Mouse (Mus musculus) erythroblast, adult 5-6 weeks (primary cell): ENCODE data around the gene Gm1979. TPM values are rescaled to one million over a fixed set of nuclear protein-coding genes. Genes with fewer than 3 reads are reported as not detected.
"Not testable (repeated sequence)": the region's sequence is repeated elsewhere in the genome, so short reads cannot be mapped to it uniquely, and the experiment has no call there.

Experiments used
- ATAC-seq: replicated peaks from 2 replicates; pipeline ENCODE4 v1.8.0; 2016; ENCODE audit warnings: moderate number of reproducible peaks, mild to moderate bottlenecking, moderate TSS enrichment, inconsistent platforms; ENCODE audit not compliant: poor library complexity, low FRiP score, severe bottlenecking
- total RNA-seq, 2 experiments: library from RNA; stranded (forward) in 1 of 2; stranded (reverse) in 1 of 2; fragments of 150-400 nt in 1 of 2; fragments of 200-764, 138-1000 nt in 1 of 2; gene quantifications; 2 replicates each; pipeline versions ENCODE4 v1.2.3 to v1.2.4; 2015 to 2017; ENCODE audit warnings: low replicate concordance in 2 of 2

Gene Gm1979
- total RNA-seq (2015; ENCODE audit: low replicate concordance) (not detected in 2 replicates), total RNA-seq (2017; ENCODE audit: low replicate concordance) (not detected in 2 replicates)

DNA sequence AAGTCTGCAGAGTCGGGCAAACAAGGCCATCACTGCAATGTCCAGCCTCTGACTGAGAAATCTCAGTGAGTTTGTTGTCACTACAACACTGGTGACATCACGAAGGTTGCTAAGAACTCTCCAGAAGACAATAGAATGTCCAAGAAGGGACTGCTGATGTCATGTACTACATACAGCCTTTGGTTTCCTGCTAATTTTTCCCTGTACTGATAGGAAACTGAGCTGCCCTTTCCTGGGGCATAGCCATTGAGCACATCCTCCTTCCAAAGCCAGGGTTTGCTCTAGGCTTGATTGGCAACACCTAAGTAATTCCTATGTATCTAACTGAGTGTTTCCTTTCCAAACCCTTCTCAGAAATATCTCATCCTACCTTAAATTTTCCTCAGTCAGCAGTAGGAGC is at the start of gene Gm1979:
Gm1979 (minus strand) TSS at position 101 of the 400 bp plus-strand sequence.
- ATAC-seq, result not testable (repeated sequence)

DNA sequence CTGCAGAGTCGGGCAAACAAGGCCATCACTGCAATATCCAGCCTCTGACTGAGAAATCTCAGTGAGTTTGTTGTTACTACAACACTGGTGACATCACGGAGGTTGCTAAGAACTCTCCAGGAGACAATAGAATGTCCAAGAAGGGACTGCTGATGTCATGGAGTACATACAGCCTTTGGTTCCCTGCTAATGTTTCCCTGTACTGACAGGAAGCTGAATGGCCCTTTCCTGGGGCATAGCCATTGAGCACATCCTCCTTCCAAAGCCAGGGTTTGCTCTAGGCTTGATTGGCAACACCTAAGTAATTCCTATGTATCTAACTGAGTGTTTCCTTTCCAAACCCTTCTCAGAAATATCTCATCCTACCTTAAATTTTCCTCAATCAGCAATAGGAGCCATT is 34.9 kb upstream of the Gm1979 start, which contains the start of gene Speer4a:
Speer4a (minus strand) TSS at position 101 of the 400 bp plus-strand sequence.
- ATAC-seq, result not testable (repeated sequence)

DNA sequence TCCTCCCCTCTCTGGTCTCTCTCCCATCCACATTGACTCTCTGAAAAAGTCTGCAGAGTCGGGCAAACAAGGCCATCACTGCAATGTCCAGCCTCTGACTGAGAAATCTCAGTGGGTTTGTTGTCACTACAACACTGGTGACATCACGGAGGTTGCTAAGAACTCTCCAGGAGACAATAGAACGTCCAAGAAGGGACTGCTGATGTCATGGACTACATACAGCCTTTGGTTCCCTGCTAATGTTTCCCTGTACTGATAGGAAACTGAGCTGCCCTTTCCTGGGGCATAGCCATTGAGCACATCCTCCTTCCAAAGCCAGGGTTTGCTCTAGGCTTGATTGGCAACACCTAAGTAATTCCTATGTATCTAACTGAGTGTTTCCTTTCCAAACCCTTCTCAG is 18.2 kb upstream of the Gm1979 start, which contains the start of gene Gm5862:
Gm5862 (minus strand) TSS at position 101 of the 400 bp plus-strand sequence.
- ATAC-seq, result not testable (repeated sequence)

DNA sequence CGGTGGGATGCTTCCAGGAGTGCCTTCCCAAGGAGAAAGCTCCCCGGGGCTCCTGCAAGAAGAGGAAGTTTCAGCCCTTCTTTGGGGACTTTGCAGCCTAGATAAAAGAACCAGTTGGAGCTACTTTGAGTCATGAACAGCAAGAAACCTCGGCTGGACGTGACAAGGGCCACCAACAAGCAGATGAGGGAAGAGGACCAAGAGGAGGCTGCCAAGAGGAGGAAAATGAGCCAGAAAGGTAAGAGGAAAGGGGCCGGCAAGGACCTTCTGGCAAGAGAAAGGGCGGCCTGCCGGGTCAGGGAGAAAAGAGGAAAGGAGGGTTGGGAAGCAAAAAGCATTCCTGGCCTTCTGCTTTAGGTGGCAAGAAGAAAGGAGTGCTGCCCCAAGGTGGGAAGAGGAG is 3.1 kb upstream of the Gm1979 start:
- not testable (repeated sequence) for ATAC-seq

DNA sequence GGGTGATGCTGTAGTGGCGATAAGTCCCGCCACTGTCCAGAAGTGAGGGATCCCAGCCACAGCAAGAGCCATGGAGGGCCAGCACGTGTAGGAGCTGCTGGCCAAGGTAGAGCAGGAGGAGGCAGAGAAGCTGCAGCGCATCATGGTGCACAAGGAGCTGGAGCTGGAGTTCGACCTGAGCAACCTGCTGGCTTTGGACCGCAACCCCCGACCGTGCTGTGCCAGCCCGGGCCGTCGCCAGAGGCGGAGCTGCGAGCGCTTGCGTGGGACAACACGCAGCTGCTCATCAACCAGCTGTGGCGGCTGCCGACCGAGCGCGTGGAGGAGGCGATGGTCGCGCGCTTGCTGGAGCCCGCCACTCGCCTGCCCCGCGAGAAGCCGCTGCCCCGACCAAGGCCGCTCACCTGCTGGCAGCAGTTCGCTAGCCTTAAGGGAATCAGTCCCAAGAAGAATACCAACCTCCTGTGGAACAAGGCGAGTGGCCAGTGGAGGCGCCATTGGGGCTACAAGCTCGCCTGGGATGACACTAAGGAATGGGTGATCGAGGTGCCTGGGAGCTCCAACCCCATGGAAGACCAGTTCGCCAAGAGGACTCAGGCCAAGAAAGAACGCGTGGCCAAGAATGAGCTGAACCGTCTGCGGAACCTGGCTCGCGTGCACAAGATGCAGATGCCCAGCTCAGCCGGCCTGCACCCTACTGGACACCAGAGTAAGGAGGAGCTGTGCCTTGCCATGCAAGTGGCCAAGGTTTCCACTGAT is 2.5 kb upstream of the Gm1979 start:
- peak; percentile 55; the same call in 1 of the 2 replicates for ATAC-seq

DNA sequence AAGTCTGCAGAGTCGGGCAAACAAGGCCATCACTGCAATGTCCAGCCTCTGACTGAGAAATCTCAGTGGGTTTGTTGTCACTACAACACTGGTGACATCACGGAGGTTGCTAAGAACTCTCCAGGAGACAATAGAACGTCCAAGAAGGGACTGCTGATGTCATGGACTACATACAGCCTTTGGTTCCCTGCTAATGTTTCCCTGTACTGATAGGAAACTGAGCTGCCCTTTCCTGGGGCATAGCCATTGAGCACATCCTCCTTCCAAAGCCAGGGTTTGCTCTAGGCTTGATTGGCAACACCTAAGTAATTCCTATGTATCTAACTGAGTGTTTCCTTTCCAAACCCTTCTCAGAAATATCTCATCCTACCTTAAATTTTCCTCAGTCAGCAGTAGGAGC is 16.0 kb downstream of the Gm1979 start, which contains the start of gene Gm21698:
Gm21698 (minus strand) TSS at position 101 of the 400 bp plus-strand sequence.
- ATAC-seq, result not testable (repeated sequence)

DNA sequence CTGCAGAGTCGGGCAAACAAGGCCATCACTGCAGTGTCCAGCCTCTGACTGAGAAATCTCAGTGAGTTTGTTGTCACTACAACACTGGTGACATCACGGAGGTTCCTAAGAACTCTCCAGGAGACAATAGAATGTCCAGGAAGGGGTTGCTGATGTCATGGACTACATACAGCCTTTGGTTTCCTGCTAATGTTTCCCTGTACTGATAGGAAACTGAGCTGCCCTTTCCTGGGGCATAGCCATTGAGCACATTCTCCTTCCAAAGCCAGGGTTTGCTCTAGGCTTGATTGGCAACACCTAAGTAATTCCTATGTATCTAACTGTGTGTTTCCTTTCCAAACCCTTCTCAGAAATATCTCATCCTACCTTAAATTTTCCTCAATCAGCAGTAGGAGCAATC is 32.0 kb downstream of the Gm1979 start, which contains the start of gene Gm21680:
Gm21680 (minus strand) TSS at position 101 of the 400 bp plus-strand sequence.
- ATAC-seq, result not testable (repeated sequence)

DNA sequence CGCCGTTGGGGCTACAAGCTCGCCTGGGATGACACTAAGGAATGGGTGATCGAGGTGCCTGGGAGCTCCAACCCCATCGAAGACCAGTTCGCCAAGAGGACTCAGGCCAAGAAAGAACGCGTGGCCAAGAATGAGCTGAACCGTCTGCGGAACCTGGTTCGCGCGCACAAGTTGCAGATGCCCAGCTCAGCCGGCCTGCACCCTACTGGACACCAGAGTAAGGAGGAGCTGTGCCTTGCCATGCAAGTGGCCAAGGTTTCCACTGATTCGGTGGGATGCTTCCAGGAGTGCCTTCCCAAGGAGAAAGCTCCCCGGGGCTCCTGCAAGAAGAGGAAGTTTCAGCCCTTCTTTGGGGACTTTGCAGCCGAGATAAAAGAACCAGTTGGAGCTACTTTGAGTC is 47.5 kb downstream of the Gm1979 start:
- not testable (repeated sequence) for ATAC-seq

DNA sequence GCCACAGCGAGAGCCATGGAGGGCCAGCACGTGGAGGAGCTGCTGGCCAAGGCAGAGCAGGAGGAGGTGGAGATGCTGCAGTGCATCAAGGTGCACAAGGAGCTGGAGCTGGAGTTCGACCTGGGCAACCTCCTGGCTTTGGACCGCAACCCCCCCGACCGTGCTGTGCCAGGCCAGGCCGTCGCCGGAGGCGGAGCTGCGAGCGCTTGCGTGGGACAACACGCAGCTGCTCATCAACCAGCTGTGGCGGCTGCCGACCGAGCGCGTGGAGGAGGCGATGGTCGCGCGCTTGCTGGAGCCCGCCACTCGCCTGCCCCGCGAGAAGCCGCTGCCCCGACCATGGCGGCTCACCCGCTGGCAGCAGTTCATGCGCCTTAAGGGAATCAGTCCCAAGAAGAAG is 48.0 kb downstream of the Gm1979 start:
- not testable (repeated sequence) for ATAC-seq

DNA sequence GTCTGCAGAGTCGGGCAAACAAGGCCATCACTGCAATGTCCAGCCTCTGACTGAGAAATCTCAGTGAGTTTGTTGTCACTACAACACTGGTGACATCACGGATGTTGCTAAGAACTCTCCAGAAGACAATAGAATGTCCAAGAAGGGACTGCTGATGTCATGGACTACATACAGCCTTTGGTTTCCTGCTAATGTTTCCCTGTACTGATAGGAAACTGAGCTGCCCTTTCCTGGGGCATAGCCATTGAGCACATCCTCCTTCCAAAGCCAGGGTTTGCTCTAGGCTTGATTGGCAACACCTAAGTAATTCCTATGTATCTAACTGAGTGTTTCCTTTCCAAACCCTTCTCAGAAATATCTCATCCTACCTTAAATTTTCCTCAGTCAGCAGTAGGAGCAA is 50.3 kb downstream of the Gm1979 start, which contains the start of gene Gm21671:
Gm21671 (minus strand) TSS at position 101 of the 400 bp plus-strand sequence.
- ATAC-seq, result not testable (repeated sequence)

Other genes with a start within 250 kb of the Gm1979 start
- 2.5 TPM in 1 of 2 replicates, not detected in the other for gene Actr3b, start 244.8 kb downstream of the Gm1979 start, total RNA-seq (2015; ENCODE audit: low replicate concordance)
- gene Actr3b, start 244.8 kb downstream of the Gm1979 start, total RNA-seq (2017; ENCODE audit: low replicate concordance), result 0.84 TPM in 1 of 2 replicates, not detected in the other
- not detected in 2 replicates for gene Gm21663, start 62.4 kb downstream of the Gm1979 start, total RNA-seq (2015; ENCODE audit: low replicate concordance)
- not detected in 2 replicates for gene Gm21663, start 62.4 kb downstream of the Gm1979 start, total RNA-seq (2017; ENCODE audit: low replicate concordance)
- gene Gm21671, start 50.4 kb downstream of the Gm1979 start, total RNA-seq (2015; ENCODE audit: low replicate concordance), result not detected in 2 replicates
- not detected in 2 replicates for gene Gm21671, start 50.4 kb downstream of the Gm1979 start, total RNA-seq (2017; ENCODE audit: low replicate concordance)
- not detected in 2 replicates for gene Gm21680, start 32.1 kb downstream of the Gm1979 start, total RNA-seq (2015; ENCODE audit: low replicate concordance)
- not detected in 2 replicates for gene Gm21680, start 32.1 kb downstream of the Gm1979 start, total RNA-seq (2017; ENCODE audit: low replicate concordance)
- gene Gm21698, start 16.1 kb downstream of the Gm1979 start, total RNA-seq (2015; ENCODE audit: low replicate concordance), result not detected in 2 replicates
- gene Gm21698, start 16.1 kb downstream of the Gm1979 start, total RNA-seq (2017; ENCODE audit: low replicate concordance), result not detected in 2 replicates
- gene Gm5862, start 18.1 kb upstream of the Gm1979 start, total RNA-seq (2015; ENCODE audit: low replicate concordance), result not detected in 2 replicates
- gene Gm5862, start 18.1 kb upstream of the Gm1979 start, total RNA-seq (2017; ENCODE audit: low replicate concordance), result not detected in 2 replicates
- not detected in 2 replicates for gene Speer4a, start 34.8 kb upstream of the Gm1979 start, total RNA-seq (2015; ENCODE audit: low replicate concordance)
- not detected in 2 replicates for gene Speer4a, start 34.8 kb upstream of the Gm1979 start, total RNA-seq (2017; ENCODE audit: low replicate concordance)
- not detected in 2 replicates for gene Gm7347, start 53.8 kb upstream of the Gm1979 start, total RNA-seq (2015; ENCODE audit: low replicate concordance)
- not detected in 2 replicates for gene Gm7347, start 53.8 kb upstream of the Gm1979 start, total RNA-seq (2017; ENCODE audit: low replicate concordance)
- gene Gm10471, start 84.5 kb upstream of the Gm1979 start, total RNA-seq (2015; ENCODE audit: low replicate concordance), result not detected in 2 replicates
- not detected in 2 replicates for gene Gm10471, start 84.5 kb upstream of the Gm1979 start, total RNA-seq (2017; ENCODE audit: low replicate concordance)
- gene 5031410I06Rik, start 100.6 kb upstream of the Gm1979 start, total RNA-seq (2015; ENCODE audit: low replicate concordance), result not detected in 2 replicates
- gene 5031410I06Rik, start 100.6 kb upstream of the Gm1979 start, total RNA-seq (2017; ENCODE audit: low replicate concordance), result not detected in 2 replicates
- gene Gm10220, start 116.6 kb upstream of the Gm1979 start, total RNA-seq (2015; ENCODE audit: low replicate concordance), result not detected in 2 replicates
- not detected in 2 replicates for gene Gm10220, start 116.6 kb upstream of the Gm1979 start, total RNA-seq (2017; ENCODE audit: low replicate concordance)